Mouse (Mus musculus) erythroblast, embryonic 14.5 days (primary cell): ENCODE results near the gene Gm5617.

ENCODE experiments used
- GATA1 ChIP-seq: IDR thresholded peaks from 2 replicates; pipeline ENCODE4 v1.6.1; 2012; ENCODE audit warnings: low read length, inconsistent platforms, mixed read lengths
- TAL1 ChIP-seq: IDR thresholded peaks from 3 replicates; pipeline ENCODE4 v1.6.1; 2012; ENCODE audit warnings: low read length, inconsistent platforms, mixed read lengths

DNA sequence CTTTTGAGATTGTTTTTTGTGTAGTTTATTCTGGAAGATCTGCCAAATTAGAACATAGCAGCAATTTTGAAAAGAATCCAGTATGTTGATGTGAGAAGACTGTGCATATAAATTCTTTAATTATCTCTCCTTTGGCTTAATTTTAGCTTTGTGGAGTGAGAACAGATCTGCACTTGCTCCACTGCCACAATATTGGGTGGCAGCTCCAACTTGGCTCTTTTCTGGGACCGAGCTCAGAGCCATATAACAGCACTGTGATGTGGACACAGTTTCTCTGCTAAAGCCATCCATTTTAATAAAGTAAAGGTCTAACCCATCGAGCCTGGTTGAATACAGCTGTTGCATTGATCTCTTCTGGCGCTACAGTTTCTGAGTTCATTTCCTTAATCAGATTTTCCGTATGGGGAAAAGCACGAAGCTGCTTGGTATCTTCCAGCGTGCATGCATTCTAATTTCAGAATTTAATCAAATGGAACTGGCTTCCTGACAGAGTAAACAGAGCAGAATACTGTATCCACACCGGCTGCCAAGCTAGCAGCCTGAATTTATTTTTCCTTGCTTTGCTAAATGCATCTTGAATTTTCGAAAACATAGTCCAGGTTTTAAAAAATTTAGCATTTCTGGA is 9.6 kb downstream of the Gm5617 start:
- no peak for TF ChIP-seq TAL1
- no peak for TF ChIP-seq GATA1
